Mouse (Mus musculus): ENCODE data around the gene Fbxo21. TPM values are rescaled to one million over a fixed set of nuclear protein-coding genes. Genes with fewer than 3 reads are reported as not detected.

The Fbxo21 gene
- polyA plus RNA-seq, 1 experiment: 0.06 TPM

DNA sequence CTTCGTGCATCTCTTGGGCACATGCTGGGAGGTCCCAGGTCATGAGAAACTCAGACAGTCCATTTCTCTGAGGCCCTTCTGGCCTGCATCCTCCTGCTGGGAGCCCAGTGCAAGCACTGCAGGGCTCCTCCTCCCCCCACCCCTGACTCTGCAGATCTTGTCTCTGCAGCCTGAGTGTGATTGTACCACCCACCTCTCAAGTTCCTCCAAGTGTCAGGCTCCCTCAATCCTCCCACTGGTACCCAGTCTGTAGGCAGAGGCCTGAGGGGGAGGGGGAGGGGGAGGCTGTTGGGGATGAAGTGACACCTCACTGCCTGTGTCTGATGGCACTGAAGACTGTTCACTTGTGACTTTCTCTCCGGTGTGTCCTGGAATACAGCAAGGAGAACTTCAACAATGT, 76.7 kb downstream of the Fbxo21 start:
- H3K4me1 ChIP-seq (ENCODE audit: control insufficient read depth): no peaks in the 10 kb centered on the region
- no peak overlapping the region for H3K4me3 ChIP-seq (replicated peaks)
- H3K9me3 ChIP-seq (ENCODE audit: control insufficient read depth, low read length): no peaks in the 10 kb centered on the region
- H3K36me3 ChIP-seq (ENCODE audit: control insufficient read depth): no peaks in the 10 kb centered on the region
- no peaks in the 10 kb centered on the region for H3K27me3 ChIP-seq (ENCODE audit: control insufficient read depth)
- TF ChIP-seq GATA1 (IDR thresholded peaks at IDR 0.05; ENCODE audit: low read length) (no peak), TAL1 (IDR thresholded peaks at IDR 0.05; ENCODE audit: low read length) (no peak)

DNA sequence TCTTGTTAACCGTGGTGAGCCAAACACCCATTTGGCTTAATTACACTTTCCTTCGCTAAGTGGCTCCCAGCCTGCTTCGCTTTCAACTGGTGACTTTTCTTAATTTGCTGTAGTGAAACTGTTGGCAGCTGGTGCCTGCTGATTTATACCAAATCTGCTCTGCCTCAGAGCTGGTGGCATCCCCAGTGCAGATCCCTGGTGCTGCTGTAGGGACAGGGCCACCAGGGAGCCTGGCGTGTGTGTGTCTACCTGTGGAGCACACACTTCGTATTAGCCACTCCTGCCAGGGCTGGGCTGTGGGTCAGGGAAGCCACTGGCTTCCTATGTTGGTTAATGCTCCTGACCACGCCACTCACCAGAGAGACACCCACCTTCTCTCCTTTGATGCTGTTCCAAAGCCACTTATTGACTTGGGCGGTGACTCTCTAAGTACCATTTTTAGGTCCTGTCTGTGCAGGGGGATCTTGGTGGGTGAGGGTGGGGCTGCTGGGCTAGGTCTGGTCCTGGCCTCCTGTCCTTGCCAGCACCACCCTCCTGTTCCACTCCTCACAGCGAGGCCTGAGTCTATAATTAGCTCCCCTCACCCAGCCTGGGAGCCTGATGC, 81.1 kb downstream of the Fbxo21 start:
- TF ChIP-seq TAL1 (IDR thresholded peaks at IDR 0.05; ENCODE audit: low read length) (no peak), GATA1 (IDR thresholded peaks at IDR 0.05; ENCODE audit: low read length) (no peak)
- no peak overlapping the region for H3K4me3 ChIP-seq (replicated peaks)
- H3K36me3 ChIP-seq (ENCODE audit: control insufficient read depth): no peaks in the 10 kb centered on the region
- H3K9me3 ChIP-seq (ENCODE audit: control insufficient read depth, low read length): no peaks in the 10 kb centered on the region
- no peaks in the 10 kb centered on the region for H3K27me3 ChIP-seq (ENCODE audit: control insufficient read depth)
- H3K4me1 ChIP-seq (ENCODE audit: control insufficient read depth): peaks cover 3% of the 10 kb centered on the region

DNA sequence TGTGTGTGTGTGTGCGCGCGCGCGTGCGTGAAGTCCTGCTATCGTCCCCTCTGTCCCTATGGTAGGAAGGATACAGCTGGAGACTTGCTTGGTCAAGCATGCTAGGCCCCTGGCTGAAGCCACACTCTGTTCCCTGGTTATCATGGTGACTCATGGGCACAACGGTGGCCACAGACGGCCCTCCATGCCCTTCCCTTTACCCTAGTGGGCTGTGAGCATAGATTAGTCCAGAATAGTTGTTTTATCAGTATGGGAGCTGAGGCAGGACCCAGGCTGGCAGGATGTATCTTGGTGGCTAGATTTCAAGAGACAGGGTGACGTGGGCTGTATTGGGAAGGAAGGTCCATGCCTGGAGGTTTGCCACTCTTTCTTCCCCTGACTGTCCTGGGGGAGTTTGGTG, 82.3 kb downstream of the Fbxo21 start:
- no peak for TF ChIP-seq TAL1 (IDR thresholded peaks at IDR 0.05; ENCODE audit: low read length)
- no peak for TF ChIP-seq GATA1 (IDR thresholded peaks at IDR 0.05; ENCODE audit: low read length)
- H3K36me3 ChIP-seq (ENCODE audit: control insufficient read depth): peaks cover 5% of the 10 kb centered on the region
- H3K9me3 ChIP-seq (ENCODE audit: control insufficient read depth, low read length): no peaks in the 10 kb centered on the region
- no peak overlapping the region for H3K4me3 ChIP-seq (replicated peaks)
- H3K4me1 ChIP-seq (ENCODE audit: control insufficient read depth): peaks cover 9% of the 10 kb centered on the region
- H3K27me3 ChIP-seq (ENCODE audit: control insufficient read depth): no peaks in the 10 kb centered on the region

DNA sequence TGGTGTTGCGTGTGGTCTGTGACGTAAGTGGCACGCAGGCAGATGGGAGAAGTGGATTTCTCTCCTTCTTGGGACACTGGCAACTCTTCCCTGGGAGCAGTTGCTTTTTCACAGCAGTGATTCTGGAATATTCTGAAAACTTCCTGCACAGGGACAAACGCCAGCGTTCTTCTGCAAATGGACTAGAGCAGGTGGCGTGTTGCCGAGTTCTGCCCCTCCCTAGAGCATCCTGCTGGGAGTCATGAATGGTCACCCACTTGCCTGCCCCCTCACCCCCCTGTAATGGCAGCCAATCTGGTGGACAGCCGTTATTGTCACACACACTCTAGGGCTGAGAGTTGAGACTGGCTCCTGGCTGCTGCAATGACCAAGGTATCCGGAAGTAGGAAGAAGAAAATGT, 83.1 kb downstream of the Fbxo21 start:
- Histone ChIP-seq H3K4me3 (replicated peaks) (no peak overlapping the region), H3K36me3 (ENCODE audit: control insufficient read depth) (peaks cover 9% of the 10 kb centered on the region), H3K27me3 (ENCODE audit: control insufficient read depth) (no peaks in the 10 kb centered on the region), H3K9me3 (ENCODE audit: control insufficient read depth, low read length) (no peaks in the 10 kb centered on the region), H3K4me1 (ENCODE audit: control insufficient read depth) (peaks cover 16% of the 10 kb centered on the region)
- TF ChIP-seq TAL1 (IDR thresholded peaks at IDR 0.05; ENCODE audit: low read length): no peak
- TF ChIP-seq GATA1 (IDR thresholded peaks at IDR 0.05; ENCODE audit: low read length): no peak

Other genes with a start within 250 kb of the Fbxo21 start
- not detected in 2 replicates for gene Nos1, start 195.7 kb upstream of the Fbxo21 start, polyA plus RNA-seq (2012)
- gene Tesc, start 51.0 kb downstream of the Fbxo21 start, polyA plus RNA-seq (2012): 0.04 and 0.13 TPM in 2 replicates
- 1.4 and 1.6 TPM in 2 replicates for gene Fbxw8, start 178.7 kb downstream of the Fbxo21 start, polyA plus RNA-seq (2012)
- gene Hrk, start 187.9 kb downstream of the Fbxo21 start, polyA plus RNA-seq (2012): not detected in 2 replicates